Mouse (Mus musculus): ENCODE measurements around the gene Gm49394.

- no peak for TF ChIP-seq POLR2A (IDR thresholded peaks at IDR 0.05; ENCODE audit: insufficient read depth, low read depth, low read length)
- TF ChIP-seq CTCF (IDR thresholded peaks at IDR 0.05): peak; percentile 98
- TF ChIP-seq EP300 (IDR thresholded peaks at IDR 0.05; ENCODE audit: insufficient read depth, low read depth, low read length): no peak
Measured at GRCm38 (mm10) chr7:142714783-142715498, 45.2 kb upstream of the Gm49394 start.
